Mouse (Mus musculus) layer of hippocampus, postnatal 36 days (tissue): ENCODE measurements around the gene Cd300c. TPM values are rescaled to one million over a fixed set of nuclear protein-coding genes. Genes with fewer than 3 reads are reported as not detected.

Experiments
- total RNA-seq, 2 experiments: library from RNA; stranded (reverse); gene quantifications; 2 replicates each; pipeline ENCODE4 v1.2.3; 2021

Gene Cd300c
- total RNA-seq, 2 experiments from 2014 or later = not detected

Other genes with a start within 250 kb of the Cd300c start
- 1 to 10 TPM in 1 of 2 experiments, under 1 TPM in 1; 0.99 to 1.9 TPM for gene Dnaic2, start 241.7 kb downstream of the Cd300c start, total RNA-seq
- 1 to 10 TPM; 4.0 to 6.1 TPM for gene Kif19a, start 203.8 kb downstream of the Cd300c start, total RNA-seq
- gene Btbd17, start 173.2 kb downstream of the Cd300c start, total RNA-seq = 10 to 100 TPM; 24.1 to 24.6 TPM
- gene Gpr142, start 170.2 kb downstream of the Cd300c start, total RNA-seq = not detected
- 1 to 10 TPM; 3.6 to 5.1 TPM for gene Gprc5c, start 118.0 kb downstream of the Cd300c start, total RNA-seq
- gene Cd300a, start 79.1 kb downstream of the Cd300c start, total RNA-seq = under 1 TPM; 0.40 to 0.56 TPM
- not detected for gene Cd300lb, start 34.8 kb downstream of the Cd300c start, total RNA-seq
- under 1 TPM in 1 of 2 experiments, not detected in 1; 0.20 TPM for gene Cd300ld, start 20.8 kb upstream of the Cd300c start, total RNA-seq
- 1 to 10 TPM; 3.3 to 3.7 TPM for gene Cd300c2, start 32.7 kb upstream of the Cd300c start, total RNA-seq
- not detected for gene Cd300ld2, start 47.0 kb upstream of the Cd300c start, total RNA-seq
- 1 to 10 TPM in 1 of 2 experiments, under 1 TPM in 1; 0.60 to 2.3 TPM for gene Cd300ld4, start 57.9 kb upstream of the Cd300c start, total RNA-seq
- 1 to 10 TPM in 1 of 2 experiments, not detected in 1; 1.8 TPM for gene Cd300ld5, start 68.6 kb upstream of the Cd300c start, total RNA-seq
- gene Cd300ld3, start 79.3 kb upstream of the Cd300c start, total RNA-seq = not detected
- gene Cd300e, start 93.0 kb upstream of the Cd300c start, total RNA-seq = not detected
- gene Rab37, start 122.3 kb upstream of the Cd300c start, total RNA-seq = 1 to 10 TPM; 2.3 to 2.7 TPM
- under 1 TPM; 0.22 to 0.58 TPM for gene Cd300lf, start 164.8 kb upstream of the Cd300c start, total RNA-seq
- gene Slc9a3r1, start 194.2 kb upstream of the Cd300c start, total RNA-seq = 10 to 100 TPM; 72.1 to 73.7 TPM
- 10 to 100 TPM; 16.7 to 19.1 TPM for gene Tmem104, start 218.3 kb upstream of the Cd300c start, total RNA-seq
- gene Nat9, start 218.7 kb upstream of the Cd300c start, total RNA-seq = 10 to 100 TPM; 21.7 to 24.1 TPM